Mouse (Mus musculus) left cerebral cortex, postnatal 25 days (tissue): ENCODE results near the gene Steap1. TPM values are rescaled to one million over a fixed set of nuclear protein-coding genes. Genes with fewer than 3 reads are reported as not detected.
A peak's percentile ranks its signal among the peaks of the same experiment; 100 is the strongest.

ENCODE experiments used
- DNase-seq, 2 experiments: peaks; one replicate each; pipeline ENCODE4 v3.0.0; 2022; ENCODE audit warnings: low spot score in 2 of 2, mixed read lengths in 1 of 2
- intact Hi-C: fragments of 180-260 bp; cut with DNase I; formaldehyde crosslinking; loops from one replicate; pipeline ENCODE4 v1.15.1; 2025
- total RNA-seq, 2 experiments: library from RNA; stranded (reverse); gene quantifications; 2 replicates each; pipeline ENCODE4 v1.2.3; 2021

Steap1 gene
- total RNA-seq: under 1 TPM; 0.39 to 0.89 TPM

GRCm38 (mm10) chr5:5748866-5749682, at the start of gene Steap1:
Gene Steap1 (minus strand): TSS chr5:5749326.
- DNase-seq: peak; percentile 68 to 74
- intact Hi-C loops: loop anchor here (1.0 to 5.0 kb wide), 2 partner anchors 87 to 255 kb away; partner anchors contain the start of gene Cfap69

- peak in 1 of 2 experiments; percentile 8 for DNase-seq
- intact Hi-C loops: no loop called here
Measured at GRCm38 (mm10) chr5:5787106-5787505, 38.0 kb upstream of the Steap1 start.

GRCm38 (mm10) chr5:5756392-5757019, 7.4 kb upstream of the Steap1 start:
- intact Hi-C loops: no loop called here
- peak; percentile 33 to 35 for DNase-seq

- peak; percentile 64 to 65 for DNase-seq
- intact Hi-C loops: no loop called here
Measured at GRCm38 (mm10) chr5:5755039-5755438, 5.9 kb upstream of the Steap1 start.

GRCm38 (mm10) chr5:5749772-5750222, 671 bp upstream of the Steap1 start:
- intact Hi-C loops: loop anchor here (1.0 to 5.0 kb wide), 3 partner anchors 87 to 255 kb away; partner anchors contain the start of gene Cfap69
- DNase-seq: peak; percentile 51 to 62

GRCm38 (mm10) chr5:5734445-5734844, 14.7 kb downstream of the Steap1 start:
- intact Hi-C loops: no loop called here
- DNase-seq: no peak

- intact Hi-C loops: no loop called here
- no peak for DNase-seq
Measured at GRCm38 (mm10) chr5:5732858-5733257, 16.3 kb downstream of the Steap1 start.

GRCm38 (mm10) chr5:5732208-5732607, 16.9 kb downstream of the Steap1 start:
- intact Hi-C loops: no loop called here
- DNase-seq: no peak

GRCm38 (mm10) chr5:5729904-5730303, 19.2 kb downstream of the Steap1 start:
- DNase-seq: no peak
- intact Hi-C loops: no loop called here

GRCm38 (mm10) chr5:5722217-5722616, 26.9 kb downstream of the Steap1 start:
- intact Hi-C loops: no loop called here
- no peak for DNase-seq

- DNase-seq: peak; percentile 8 to 70
- intact Hi-C loops: no loop called here
Measured at GRCm38 (mm10) chr5:5711032-5711431, 38.1 kb downstream of the Steap1 start.

- no peak for DNase-seq
- intact Hi-C loops: no loop called here
Measured at GRCm38 (mm10) chr5:5707341-5708278, 41.5 kb downstream of the Steap1 start.

GRCm38 (mm10) chr5:5705019-5705418, 44.1 kb downstream of the Steap1 start:
- intact Hi-C loops: no loop called here
- DNase-seq: no peak

- DNase-seq: no peak
- intact Hi-C loops: no loop called here
Measured at GRCm38 (mm10) chr5:5700386-5700785, 48.7 kb downstream of the Steap1 start.

GRCm38 (mm10) chr5:5698830-5699229, 50.3 kb downstream of the Steap1 start:
- intact Hi-C loops: no loop called here
- DNase-seq: no peak

- intact Hi-C loops: no loop called here
Measured at GRCm38 (mm10) chr5:5695401-5695942, 53.7 kb downstream of the Steap1 start.

GRCm38 (mm10) chr5:5693956-5694653, 55.0 kb downstream of the Steap1 start, which contains the start of gene Steap2:
Gene Steap2 (minus strand): TSS chr5:5694578.
- intact Hi-C loops: loop anchor here (5.0 kb wide), 1 partner anchor 37 kb away; no protein-coding TSS in a partner anchor
- peak; percentile 7 to 40 for DNase-seq

More at GRCm38 (mm10) chr5:5695401-5695942, 53.7 kb downstream of the Steap1 start:
- no peak for DNase-seq

- DNase-seq: no peak
- intact Hi-C loops: loop anchor here (5.0 kb wide), 1 partner anchor 36 kb away; no protein-coding TSS in a partner anchor
Measured at GRCm38 (mm10) chr5:5693541-5693955, 55.6 kb downstream of the Steap1 start.
